Mouse (Mus musculus): ENCODE measurements around the gene Thsd7b. TPM values are rescaled to one million over a fixed set of nuclear protein-coding genes. Genes with fewer than 3 reads are reported as not detected.

Thsd7b gene
- total RNA-seq, 1 experiment = 0.18 TPM

DNA sequence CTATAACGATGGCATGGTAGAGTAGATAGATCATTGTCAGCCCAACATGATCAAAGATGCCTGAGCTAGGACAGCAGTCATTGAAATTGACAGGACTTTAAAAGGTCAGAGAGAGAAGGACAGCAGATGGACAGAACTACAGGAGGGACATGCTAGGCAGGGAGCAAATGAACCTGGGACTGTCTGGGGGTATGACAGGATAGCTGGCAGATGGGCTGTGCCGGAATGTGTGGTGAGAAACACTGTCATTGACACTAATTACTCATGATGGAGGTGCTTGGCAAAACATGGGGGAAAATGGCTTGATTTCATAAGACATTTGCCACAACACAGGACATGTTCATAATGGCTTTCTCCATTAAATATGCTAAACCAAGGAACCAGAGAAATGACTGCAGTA is 253.9 kb downstream of the Thsd7b start:
- Histone ChIP-seq H3K9ac (ENCODE audit: insufficient read depth, low read depth, low read length, poor library complexity, severe bottlenecking) (no peak overlapping the region), H3K4me1 (ENCODE audit: control insufficient read depth in 2 of 2, insufficient read depth in 2 of 2, low read length in 2 of 2, poor library complexity in 1 of 2) (no peaks in the 10 kb centered on the region), H3K4me3 (ENCODE audit: insufficient read depth in 1 of 2, low read depth in 1 of 2, low read length in 2 of 2, poor library complexity in 1 of 2, severe bottlenecking in 1 of 2) (no peak overlapping the region), H3K27ac (ENCODE audit: insufficient read depth, low read depth, low read length, poor library complexity, severe bottlenecking) (no peak overlapping the region), H3K36me3 (ENCODE audit: control insufficient read depth, insufficient read depth, low read length, poor library complexity, severe bottlenecking) (no peaks in the 10 kb centered on the region), H3K9me3 (ENCODE audit: control insufficient read depth, insufficient read depth, low read depth, low read length) (no peaks in the 10 kb centered on the region)
- TF ChIP-seq HCFC1 (IDR thresholded peaks at IDR 0.05; ENCODE audit: borderline replicate concordance, insufficient read depth, low read length) (no peak), ZNF384 (IDR thresholded peaks at IDR 0.05; ENCODE audit: low read depth, low read length) (no peak), ZC3H11A (IDR thresholded peaks at IDR 0.05; ENCODE audit: borderline replicate concordance, low read depth, low read length) (no peak)
- no peak for DNase-seq (ENCODE audit: low read depth, low spot score)
- in situ Hi-C loops (cut with MboI; ENCODE audit: low sequenced_read_pairs in 2 of 2, unreplicated experiment in 2 of 2) = no loop called here

- no peak for DNase-seq (ENCODE audit: low read depth, low spot score)
- TF ChIP-seq ZNF384 (IDR thresholded peaks at IDR 0.05; ENCODE audit: low read depth, low read length) (no peak), MAFK (IDR thresholded peaks at IDR 0.05; ENCODE audit: insufficient read depth, low read depth, low read length) (no peak), ZC3H11A (IDR thresholded peaks at IDR 0.05; ENCODE audit: borderline replicate concordance, low read depth, low read length) (no peak), HCFC1 (IDR thresholded peaks at IDR 0.05; ENCODE audit: borderline replicate concordance, insufficient read depth, low read length) (no peak), CHD2 (IDR thresholded peaks at IDR 0.05; ENCODE audit: low read depth, low read length) (no peak)
- H3K36me3 ChIP-seq (ENCODE audit: control insufficient read depth, insufficient read depth, low read length, poor library complexity, severe bottlenecking) = no peaks in the 10 kb centered on the region
- H3K9me3 ChIP-seq (ENCODE audit: control insufficient read depth, insufficient read depth, low read depth, low read length) = no peaks in the 10 kb centered on the region
- H3K4me1 ChIP-seq (ENCODE audit: control insufficient read depth in 2 of 2, insufficient read depth in 2 of 2, low read length in 2 of 2, poor library complexity in 1 of 2) = no peaks in the 10 kb centered on the region
- in situ Hi-C loops (cut with MboI; ENCODE audit: low sequenced_read_pairs in 2 of 2, unreplicated experiment in 2 of 2) = no loop called here
- H3K27ac ChIP-seq (ENCODE audit: insufficient read depth, low read depth, low read length, poor library complexity, severe bottlenecking) = no peak overlapping the region
- no peak overlapping the region for H3K9ac ChIP-seq (ENCODE audit: insufficient read depth, low read depth, low read length, poor library complexity, severe bottlenecking)
- no peak overlapping the region for H3K4me3 ChIP-seq (ENCODE audit: insufficient read depth in 1 of 2, low read depth in 1 of 2, low read length in 2 of 2, poor library complexity in 1 of 2, severe bottlenecking in 1 of 2)
Measured at GRCm38 (mm10) chr1:129532206-129532605, 259.1 kb downstream of the Thsd7b start.

- Histone ChIP-seq H3K36me3 (ENCODE audit: control insufficient read depth, insufficient read depth, low read length, poor library complexity, severe bottlenecking) (no peaks in the 10 kb centered on the region), H3K4me3 (ENCODE audit: insufficient read depth in 1 of 2, low read depth in 1 of 2, low read length in 2 of 2, poor library complexity in 1 of 2, severe bottlenecking in 1 of 2) (no peak overlapping the region), H3K9me3 (ENCODE audit: control insufficient read depth, insufficient read depth, low read depth, low read length) (no peaks in the 10 kb centered on the region), H3K27ac (ENCODE audit: insufficient read depth, low read depth, low read length, poor library complexity, severe bottlenecking) (no peak overlapping the region), H3K9ac (ENCODE audit: insufficient read depth, low read depth, low read length, poor library complexity, severe bottlenecking) (no peak overlapping the region), H3K4me1 (ENCODE audit: control insufficient read depth in 2 of 2, insufficient read depth in 2 of 2, low read length in 2 of 2, poor library complexity in 1 of 2) (no peaks in the 10 kb centered on the region)
- no peak for DNase-seq (ENCODE audit: low read depth, low spot score)
- in situ Hi-C loops (cut with MboI; ENCODE audit: low sequenced_read_pairs in 2 of 2, unreplicated experiment in 2 of 2) = no loop called here
- TF ChIP-seq HCFC1 (IDR thresholded peaks at IDR 0.05; ENCODE audit: borderline replicate concordance, insufficient read depth, low read length) (no peak), ZC3H11A (IDR thresholded peaks at IDR 0.05; ENCODE audit: borderline replicate concordance, low read depth, low read length) (no peak), ZNF384 (IDR thresholded peaks at IDR 0.05; ENCODE audit: low read depth, low read length) (no peak), CHD2 (IDR thresholded peaks at IDR 0.05; ENCODE audit: low read depth, low read length) (no peak), MAFK (IDR thresholded peaks at IDR 0.05; ENCODE audit: insufficient read depth, low read depth, low read length) (no peak)
Measured at GRCm38 (mm10) chr1:129538508-129538907, 265.4 kb downstream of the Thsd7b start.

GRCm38 (mm10) chr1:129538970-129539369 is 265.9 kb downstream of the Thsd7b start:
- no peak overlapping the region for H3K27ac ChIP-seq (ENCODE audit: insufficient read depth, low read depth, low read length, poor library complexity, severe bottlenecking)
- in situ Hi-C loops (cut with MboI; ENCODE audit: low sequenced_read_pairs in 2 of 2, unreplicated experiment in 2 of 2) = no loop called here
- no peaks in the 10 kb centered on the region for H3K36me3 ChIP-seq (ENCODE audit: control insufficient read depth, insufficient read depth, low read length, poor library complexity, severe bottlenecking)
- TF ChIP-seq ZC3H11A (IDR thresholded peaks at IDR 0.05; ENCODE audit: borderline replicate concordance, low read depth, low read length) = no peak
- TF ChIP-seq ZNF384 (IDR thresholded peaks at IDR 0.05; ENCODE audit: low read depth, low read length) = no peak
- no peak for TF ChIP-seq CHD2 (IDR thresholded peaks at IDR 0.05; ENCODE audit: low read depth, low read length)
- no peak for TF ChIP-seq HCFC1 (IDR thresholded peaks at IDR 0.05; ENCODE audit: borderline replicate concordance, insufficient read depth, low read length)
- no peak for TF ChIP-seq MAFK (IDR thresholded peaks at IDR 0.05; ENCODE audit: insufficient read depth, low read depth, low read length)
- DNase-seq (ENCODE audit: low read depth, low spot score) = no peak
- H3K9me3 ChIP-seq (ENCODE audit: control insufficient read depth, insufficient read depth, low read depth, low read length) = no peaks in the 10 kb centered on the region
- no peaks in the 10 kb centered on the region for H3K4me1 ChIP-seq (ENCODE audit: control insufficient read depth in 2 of 2, insufficient read depth in 2 of 2, low read length in 2 of 2, poor library complexity in 1 of 2)
- no peak overlapping the region for H3K9ac ChIP-seq (ENCODE audit: insufficient read depth, low read depth, low read length, poor library complexity, severe bottlenecking)
- H3K4me3 ChIP-seq (ENCODE audit: insufficient read depth in 1 of 2, low read depth in 1 of 2, low read length in 2 of 2, poor library complexity in 1 of 2, severe bottlenecking in 1 of 2) = no peak overlapping the region

GRCm38 (mm10) chr1:129540751-129541150 is 267.6 kb downstream of the Thsd7b start:
- no peak overlapping the region for H3K4me3 ChIP-seq (ENCODE audit: insufficient read depth in 1 of 2, low read depth in 1 of 2, low read length in 2 of 2, poor library complexity in 1 of 2, severe bottlenecking in 1 of 2)
- in situ Hi-C loops (cut with MboI; ENCODE audit: low sequenced_read_pairs in 2 of 2, unreplicated experiment in 2 of 2) = no loop called here
- no peaks in the 10 kb centered on the region for H3K36me3 ChIP-seq (ENCODE audit: control insufficient read depth, insufficient read depth, low read length, poor library complexity, severe bottlenecking)
- H3K27ac ChIP-seq (ENCODE audit: insufficient read depth, low read depth, low read length, poor library complexity, severe bottlenecking) = no peak overlapping the region
- no peaks in the 10 kb centered on the region for H3K4me1 ChIP-seq (ENCODE audit: control insufficient read depth in 2 of 2, insufficient read depth in 2 of 2, low read length in 2 of 2, poor library complexity in 1 of 2)
- TF ChIP-seq CHD2 (IDR thresholded peaks at IDR 0.05; ENCODE audit: low read depth, low read length) = no peak
- no peak for TF ChIP-seq HCFC1 (IDR thresholded peaks at IDR 0.05; ENCODE audit: borderline replicate concordance, insufficient read depth, low read length)
- no peak for TF ChIP-seq ZNF384 (IDR thresholded peaks at IDR 0.05; ENCODE audit: low read depth, low read length)
- TF ChIP-seq ZC3H11A (IDR thresholded peaks at IDR 0.05; ENCODE audit: borderline replicate concordance, low read depth, low read length) = no peak
- no peak for TF ChIP-seq MAFK (IDR thresholded peaks at IDR 0.05; ENCODE audit: insufficient read depth, low read depth, low read length)
- H3K9ac ChIP-seq (ENCODE audit: insufficient read depth, low read depth, low read length, poor library complexity, severe bottlenecking) = no peak overlapping the region
- DNase-seq (ENCODE audit: low read depth, low spot score) = peak; percentile 24
- no peaks in the 10 kb centered on the region for H3K9me3 ChIP-seq (ENCODE audit: control insufficient read depth, insufficient read depth, low read depth, low read length)

Measured in ES-E14 (cell line).